Mouse (Mus musculus): ENCODE measurements around the gene Gabrg3. TPM values are rescaled to one million over a fixed set of nuclear protein-coding genes. Genes with fewer than 3 reads are reported as not detected.
"Not testable (repeated sequence)": the region's sequence is repeated elsewhere in the genome, so short reads cannot be mapped to it uniquely, and the experiment has no call there.

Gene Gabrg3
- polyA plus RNA-seq, 1 experiment from 2014 or later = 0.46 TPM

DNA sequence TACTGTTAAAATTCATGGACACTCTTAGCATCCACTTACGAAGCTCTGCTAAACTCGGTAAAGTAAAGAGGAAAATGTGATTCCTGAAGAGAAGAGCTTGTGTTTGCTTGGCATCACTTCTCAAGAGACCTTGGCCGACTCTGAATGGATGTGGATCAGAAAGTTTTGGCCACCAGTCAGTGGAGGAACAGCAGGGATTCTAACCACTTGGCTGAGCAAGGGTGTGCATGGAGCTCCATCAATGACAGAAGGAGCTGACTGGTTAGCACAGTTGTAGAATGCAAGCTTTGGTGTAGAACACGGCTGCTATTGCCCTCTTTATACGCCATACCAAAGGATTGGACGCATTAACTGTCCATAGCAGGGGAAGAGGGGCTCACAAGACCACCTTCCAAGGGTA, 93.4 kb downstream of the Gabrg3 start:
- no peaks in the 10 kb centered on the region for H3K4me1 ChIP-seq (replicated peaks; ENCODE audit: control insufficient read depth, insufficient read depth, low read length)
- DNase-seq (ENCODE audit: low spot score) (no peak), ATAC-seq (ENCODE audit: low FRiP score) (no peak)
- H3K36me3 ChIP-seq (ENCODE audit: control insufficient read depth, insufficient read depth, low read length) = no peaks in the 10 kb centered on the region
- H3K9ac ChIP-seq (ENCODE audit: low read depth, low read length) = no peak overlapping the region
- no peak overlapping the region for H3K27ac ChIP-seq (ENCODE audit: low read depth, low read length)
- H3K9me3 ChIP-seq (ENCODE audit: control insufficient read depth, low read length) = no peaks in the 10 kb centered on the region
- no peaks in the 10 kb centered on the region for H3K27me3 ChIP-seq (ENCODE audit: control insufficient read depth, insufficient read depth, low read length)
- H3K4me3 ChIP-seq (ENCODE audit: low read depth, low read length) = no peak overlapping the region
- no peak overlapping the region for H3K4me2 ChIP-seq (replicated peaks; ENCODE audit: low read depth, low read length)
- WGBS = 86% methylated on average over 6 of the region's 6 CpGs

DNA sequence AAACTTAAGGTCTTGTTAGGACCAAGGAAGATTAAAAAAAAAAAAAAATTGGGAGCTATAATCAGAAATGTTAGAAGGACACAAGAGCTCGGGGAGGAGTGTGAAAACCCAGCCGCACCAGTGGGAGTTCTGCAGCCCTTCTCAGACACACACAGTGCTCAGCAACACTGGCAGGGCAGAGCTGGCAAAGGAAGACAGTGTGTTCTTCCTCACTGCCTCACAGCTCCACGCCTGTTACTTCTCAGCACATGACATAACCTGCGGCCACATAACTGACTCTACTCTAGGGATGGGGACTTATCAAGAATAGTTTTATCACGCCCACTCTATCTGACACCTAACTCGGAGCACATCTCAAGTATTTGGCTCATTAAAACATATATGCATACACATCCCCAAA, 103.8 kb downstream of the Gabrg3 start:
- H3K9me3 ChIP-seq (ENCODE audit: control insufficient read depth, low read length) = no peaks in the 10 kb centered on the region
- H3K27me3 ChIP-seq (ENCODE audit: control insufficient read depth, insufficient read depth, low read length) = no peaks in the 10 kb centered on the region
- H3K9ac ChIP-seq (ENCODE audit: low read depth, low read length) = no peak overlapping the region
- H3K4me2 ChIP-seq (replicated peaks; ENCODE audit: low read depth, low read length) = no peak overlapping the region
- WGBS = 89% methylated on average over 6 of the region's 6 CpGs
- no peak overlapping the region for H3K27ac ChIP-seq (ENCODE audit: low read depth, low read length)
- H3K4me1 ChIP-seq (replicated peaks; ENCODE audit: control insufficient read depth, insufficient read depth, low read length) = no peaks in the 10 kb centered on the region
- ATAC-seq (ENCODE audit: low FRiP score) (no peak), DNase-seq (ENCODE audit: low spot score) (no peak)
- no peaks in the 10 kb centered on the region for H3K36me3 ChIP-seq (ENCODE audit: control insufficient read depth, insufficient read depth, low read length)
- H3K4me3 ChIP-seq (ENCODE audit: low read depth, low read length) = no peak overlapping the region

DNA sequence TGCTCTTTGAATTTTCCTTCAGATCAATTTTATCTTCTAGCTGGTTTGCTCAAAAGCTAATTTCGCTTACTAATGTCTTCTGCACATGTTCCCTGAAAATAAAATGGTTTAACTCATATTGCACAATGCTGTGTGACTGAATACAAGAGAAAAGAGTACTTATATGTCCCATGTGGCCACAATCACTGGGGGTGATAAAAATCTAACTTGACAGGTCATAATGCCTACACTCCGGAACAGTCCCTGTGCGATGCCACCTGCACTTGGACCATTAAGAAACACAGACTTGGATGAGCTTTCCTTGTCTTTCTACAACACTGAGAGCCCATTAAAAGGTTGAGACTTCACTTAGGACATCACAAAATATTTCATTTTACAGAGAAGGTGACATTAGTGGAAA, 108.1 kb downstream of the Gabrg3 start:
- 91% methylated on average over 3 of the region's 3 CpGs for WGBS
- H3K4me1 ChIP-seq (replicated peaks; ENCODE audit: control insufficient read depth, insufficient read depth, low read length) = no peaks in the 10 kb centered on the region
- H3K4me2 ChIP-seq (replicated peaks; ENCODE audit: low read depth, low read length) = no peak overlapping the region
- H3K27me3 ChIP-seq (ENCODE audit: control insufficient read depth, insufficient read depth, low read length) = no peaks in the 10 kb centered on the region
- H3K36me3 ChIP-seq (ENCODE audit: control insufficient read depth, insufficient read depth, low read length) = no peaks in the 10 kb centered on the region
- H3K4me3 ChIP-seq (ENCODE audit: low read depth, low read length) = no peak overlapping the region
- DNase-seq (ENCODE audit: low spot score) = no peak
- ATAC-seq (ENCODE audit: low FRiP score) = no peak
- no peak overlapping the region for H3K9ac ChIP-seq (ENCODE audit: low read depth, low read length)
- no peak overlapping the region for H3K27ac ChIP-seq (ENCODE audit: low read depth, low read length)
- no peaks in the 10 kb centered on the region for H3K9me3 ChIP-seq (ENCODE audit: control insufficient read depth, low read length)

DNA sequence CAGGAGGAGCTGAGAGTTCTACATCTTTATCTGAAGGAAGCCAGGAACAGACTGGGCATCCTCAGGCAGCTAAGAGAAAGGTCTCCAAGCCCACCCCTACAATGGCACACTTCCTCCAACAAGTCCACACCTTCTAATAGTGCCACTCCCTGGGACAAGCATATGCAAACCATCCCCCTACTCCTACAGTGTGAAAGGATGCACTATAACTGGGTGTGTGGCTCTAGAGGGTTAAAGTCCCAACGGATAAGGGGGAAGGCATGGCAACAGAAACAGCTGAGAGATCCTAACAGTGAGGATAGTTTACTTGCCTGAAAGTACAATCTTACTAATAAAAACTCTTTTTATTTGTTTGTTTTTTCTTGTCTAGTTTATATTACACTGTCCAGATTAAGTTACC, 126.8 kb downstream of the Gabrg3 start:
- Histone ChIP-seq H3K9ac (ENCODE audit: low read depth, low read length) (no peak overlapping the region), H3K27me3 (ENCODE audit: control insufficient read depth, insufficient read depth, low read length) (no peaks in the 10 kb centered on the region), H3K27ac (ENCODE audit: low read depth, low read length) (no peak overlapping the region), H3K4me3 (ENCODE audit: low read depth, low read length) (no peak overlapping the region), H3K4me2 (replicated peaks; ENCODE audit: low read depth, low read length) (no peak overlapping the region), H3K4me1 (replicated peaks; ENCODE audit: control insufficient read depth, insufficient read depth, low read length) (no peaks in the 10 kb centered on the region), H3K9me3 (ENCODE audit: control insufficient read depth, low read length) (no peaks in the 10 kb centered on the region), H3K36me3 (ENCODE audit: control insufficient read depth, insufficient read depth, low read length) (no peaks in the 10 kb centered on the region)
- 76% methylated on average over 1 of the region's 1 CpGs for WGBS
- ATAC-seq (ENCODE audit: low FRiP score) = no peak
- no peak for DNase-seq (ENCODE audit: low spot score)

DNA sequence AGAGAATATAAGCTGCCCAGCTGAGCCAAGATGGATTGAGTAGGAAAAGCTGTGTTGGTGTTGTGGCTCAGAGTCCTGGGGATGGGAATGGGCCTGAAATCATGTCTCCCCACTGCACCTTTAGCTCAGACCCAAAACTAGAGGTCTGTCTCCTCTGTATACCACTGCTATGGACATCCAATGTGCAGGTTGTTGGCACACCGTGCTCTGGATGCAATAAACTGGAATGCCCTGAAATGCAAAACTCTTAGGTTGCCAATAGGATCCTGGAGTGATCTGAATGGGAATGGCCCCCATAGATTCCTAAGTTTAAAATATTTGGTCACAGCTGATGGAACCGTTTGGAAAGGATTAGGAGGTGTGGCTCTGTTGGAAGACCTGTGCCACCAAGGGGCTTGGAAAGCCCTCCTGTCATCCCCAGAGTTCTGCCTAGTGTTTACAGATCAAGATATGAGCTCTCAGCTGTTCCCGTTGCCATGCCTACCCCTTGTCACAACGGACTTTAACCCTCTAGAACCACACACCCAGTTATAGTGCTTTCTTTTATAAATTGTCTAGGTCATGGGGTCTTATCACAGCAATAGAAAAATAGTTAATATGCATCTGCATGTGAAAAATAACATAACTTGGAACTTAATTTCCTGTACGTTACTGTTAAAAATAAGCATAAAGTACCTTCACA, 128.0 kb downstream of the Gabrg3 start:
- Histone ChIP-seq H3K4me2 (replicated peaks; ENCODE audit: low read depth, low read length) (no peak overlapping the region), H3K27me3 (ENCODE audit: control insufficient read depth, insufficient read depth, low read length) (no peaks in the 10 kb centered on the region), H3K9ac (ENCODE audit: low read depth, low read length) (no peak overlapping the region), H3K36me3 (ENCODE audit: control insufficient read depth, insufficient read depth, low read length) (no peaks in the 10 kb centered on the region), H3K27ac (ENCODE audit: low read depth, low read length) (no peak overlapping the region), H3K4me3 (ENCODE audit: low read depth, low read length) (no peak overlapping the region), H3K4me1 (replicated peaks; ENCODE audit: control insufficient read depth, insufficient read depth, low read length) (no peaks in the 10 kb centered on the region), H3K9me3 (ENCODE audit: control insufficient read depth, low read length) (no peaks in the 10 kb centered on the region)
- 80% methylated on average over 5 of the region's 5 CpGs for WGBS
- DNase-seq (ENCODE audit: low spot score) (no peak), ATAC-seq (ENCODE audit: low FRiP score) (no peak)

DNA sequence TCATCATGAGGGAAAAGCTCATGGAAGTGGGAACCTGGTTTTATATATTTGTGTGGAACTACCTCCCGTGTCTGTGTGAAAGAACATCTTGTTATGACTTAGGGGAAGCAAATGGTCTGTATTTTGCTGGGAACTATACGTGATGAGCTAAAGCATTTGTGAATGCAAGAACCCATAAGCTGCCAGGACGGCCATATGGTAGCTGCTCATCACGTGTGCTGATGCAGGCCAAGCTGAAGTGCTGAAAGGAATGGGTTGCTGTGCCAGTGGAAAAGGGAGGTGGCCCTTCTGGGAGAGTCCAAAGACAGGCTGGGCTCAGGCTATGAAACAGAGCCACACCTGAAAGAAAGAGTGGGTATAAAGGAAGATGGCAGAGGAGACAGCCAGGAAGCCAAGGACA, 143.0 kb downstream of the Gabrg3 start:
- no peak overlapping the region for H3K9ac ChIP-seq (ENCODE audit: low read depth, low read length)
- DNase-seq (ENCODE audit: low spot score) (no peak), ATAC-seq (ENCODE audit: low FRiP score) (no peak)
- no peaks in the 10 kb centered on the region for H3K36me3 ChIP-seq (ENCODE audit: control insufficient read depth, insufficient read depth, low read length)
- 90% methylated on average over 4 of the region's 4 CpGs for WGBS
- H3K4me2 ChIP-seq (replicated peaks; ENCODE audit: low read depth, low read length) = no peak overlapping the region
- H3K4me3 ChIP-seq (ENCODE audit: low read depth, low read length) = no peak overlapping the region
- H3K4me1 ChIP-seq (replicated peaks; ENCODE audit: control insufficient read depth, insufficient read depth, low read length) = no peaks in the 10 kb centered on the region
- H3K27me3 ChIP-seq (ENCODE audit: control insufficient read depth, insufficient read depth, low read length) = no peaks in the 10 kb centered on the region
- no peaks in the 10 kb centered on the region for H3K9me3 ChIP-seq (ENCODE audit: control insufficient read depth, low read length)
- no peak overlapping the region for H3K27ac ChIP-seq (ENCODE audit: low read depth, low read length)

DNA sequence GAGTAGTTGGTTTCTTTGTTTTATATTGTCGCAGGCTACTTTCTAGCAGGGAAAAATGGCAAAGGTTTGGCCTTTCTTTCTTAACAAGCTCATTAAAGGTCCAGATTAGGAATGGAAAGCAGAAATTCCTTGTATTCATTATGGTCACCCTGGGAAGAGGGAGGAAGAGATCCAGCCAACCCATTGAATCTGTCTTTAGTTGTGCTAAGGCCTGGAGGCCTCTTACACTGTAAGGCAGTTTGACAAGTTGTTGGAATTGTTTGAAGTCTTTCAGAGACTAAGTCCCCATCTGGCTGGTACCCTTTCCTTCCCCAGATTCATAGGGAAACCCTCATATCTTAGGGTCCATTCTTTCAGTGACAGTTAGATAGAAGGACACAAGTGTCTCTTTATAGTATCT, 172.9 kb downstream of the Gabrg3 start:
- H3K27me3 ChIP-seq (ENCODE audit: control insufficient read depth, insufficient read depth, low read length) = no peaks in the 10 kb centered on the region
- no peak overlapping the region for H3K4me2 ChIP-seq (replicated peaks; ENCODE audit: low read depth, low read length)
- H3K4me1 ChIP-seq (replicated peaks; ENCODE audit: control insufficient read depth, insufficient read depth, low read length) = no peaks in the 10 kb centered on the region
- no peaks in the 10 kb centered on the region for H3K9me3 ChIP-seq (ENCODE audit: control insufficient read depth, low read length)
- no peaks in the 10 kb centered on the region for H3K36me3 ChIP-seq (ENCODE audit: control insufficient read depth, insufficient read depth, low read length)
- 74% methylated on average over 1 of the region's 1 CpGs for WGBS
- DNase-seq (ENCODE audit: low spot score) (no peak), ATAC-seq (ENCODE audit: low FRiP score) (no peak)
- no peak overlapping the region for H3K9ac ChIP-seq (ENCODE audit: low read depth, low read length)
- no peak overlapping the region for H3K27ac ChIP-seq (ENCODE audit: low read depth, low read length)
- H3K4me3 ChIP-seq (ENCODE audit: low read depth, low read length) = no peak overlapping the region

DNA sequence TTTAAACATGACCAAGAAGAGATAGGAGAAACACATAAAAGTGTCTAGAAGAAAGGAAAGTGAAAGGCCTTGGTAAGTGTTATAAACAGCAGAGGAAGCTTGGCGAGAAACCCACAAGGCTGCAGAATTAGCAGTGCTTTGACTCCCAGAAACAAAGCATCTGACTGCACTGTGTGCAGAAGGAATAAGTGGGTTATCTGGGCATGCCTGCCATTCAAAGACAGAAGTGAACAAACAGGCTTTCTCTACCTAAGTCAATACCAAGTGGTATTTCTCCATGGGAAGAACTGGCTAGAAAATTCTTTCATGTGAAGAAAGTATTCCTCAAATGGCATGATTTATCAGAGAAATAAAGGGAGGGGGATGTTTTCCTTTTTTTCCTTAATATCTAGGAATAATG, 201.0 kb downstream of the Gabrg3 start:
- 66% methylated on average over 1 of the region's 1 CpGs for WGBS
- no peak overlapping the region for H3K9ac ChIP-seq (ENCODE audit: low read depth, low read length)
- no peak overlapping the region for H3K4me2 ChIP-seq (replicated peaks; ENCODE audit: low read depth, low read length)
- DNase-seq (ENCODE audit: low spot score) (no peak), ATAC-seq (ENCODE audit: low FRiP score) (no peak)
- H3K27ac ChIP-seq (ENCODE audit: low read depth, low read length) = no peak overlapping the region
- H3K4me3 ChIP-seq (ENCODE audit: low read depth, low read length) = no peak overlapping the region
- H3K27me3 ChIP-seq (ENCODE audit: control insufficient read depth, insufficient read depth, low read length) = no peaks in the 10 kb centered on the region
- H3K9me3 ChIP-seq (ENCODE audit: control insufficient read depth, low read length) = no peaks in the 10 kb centered on the region
- no peaks in the 10 kb centered on the region for H3K4me1 ChIP-seq (replicated peaks; ENCODE audit: control insufficient read depth, insufficient read depth, low read length)
- H3K36me3 ChIP-seq (ENCODE audit: control insufficient read depth, insufficient read depth, low read length) = no peaks in the 10 kb centered on the region

DNA sequence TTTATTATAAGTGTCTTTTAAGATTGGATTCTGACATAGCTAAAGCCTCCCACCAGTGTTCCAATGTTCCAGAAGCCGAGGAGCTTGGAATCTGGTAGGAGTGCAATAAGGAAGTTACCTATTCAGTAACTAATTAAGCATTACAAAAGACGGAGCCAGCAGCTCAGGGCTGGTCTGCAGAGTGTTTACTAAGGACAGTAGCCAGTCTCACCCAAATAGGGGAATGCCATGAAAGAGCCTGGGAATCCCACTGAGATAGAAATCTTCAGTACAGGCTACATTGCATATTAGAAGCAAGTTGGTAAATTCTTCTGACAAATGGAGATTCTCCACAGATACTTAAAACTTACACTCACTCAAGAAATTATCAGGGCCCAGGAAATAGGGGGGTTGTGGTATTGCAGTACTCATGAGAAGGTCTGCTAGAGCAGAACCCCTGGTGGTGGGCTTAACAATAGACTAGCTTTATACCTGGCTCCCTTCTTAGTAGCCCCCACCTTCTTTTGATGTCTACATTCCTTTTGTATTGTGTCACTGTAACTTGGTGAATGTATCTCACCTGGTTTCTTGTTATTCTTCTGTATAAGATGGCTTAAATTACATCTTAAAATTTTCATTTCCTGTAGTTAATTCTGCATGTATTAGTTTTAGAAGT, 211.0 kb downstream of the Gabrg3 start:
- not testable (repeated sequence) for ATAC-seq (ENCODE audit: low FRiP score)

More for the DNA sequence above, 211.0 kb downstream of the Gabrg3 start:
- 48% methylated on average over 2 of the region's 2 CpGs for WGBS
- not testable (repeated sequence) for H3K4me3 ChIP-seq (ENCODE audit: low read depth, low read length); H3K36me3 ChIP-seq (ENCODE audit: control insufficient read depth, insufficient read depth, low read length); H3K4me1 ChIP-seq (replicated peaks; ENCODE audit: control insufficient read depth, insufficient read depth, low read length); H3K9ac ChIP-seq (ENCODE audit: low read depth, low read length); H3K27me3 ChIP-seq (ENCODE audit: control insufficient read depth, insufficient read depth, low read length); DNase-seq (ENCODE audit: low spot score); H3K9me3 ChIP-seq (ENCODE audit: control insufficient read depth, low read length); H3K27ac ChIP-seq (ENCODE audit: low read depth, low read length); H3K4me2 ChIP-seq (replicated peaks; ENCODE audit: low read depth, low read length)

Measured in hindbrain, embryonic 11.5 days (tissue).